In genomic region chr12:34451198-34451597, GRCm38 (mm10) we compare ENCODE assay signal across 9 mouse cellular contexts.
DNase-seq lines count a peak whose midpoint lies in the region; ATAC-seq lines count a peak whose summit lies in the region.
"Had no signal": no experiment of that assay in that cellular context is flagged by ENCODE, and none has a peak within 500 bp of the region (broad histone marks: within the 10 kb centered on the region; RNA-seq: fewer than 3 reads in every experiment).

No protein-coding gene starts in this region.

- WGBS in heart, embryonic 13.5 days, result 41% methylated on average over 2 of the region's 2 CpGs
- WGBS in heart, embryonic 12.5 days, result 46% methylated on average over 2 of the region's 2 CpGs

- no peak overlapping the region for H3K4me3 ChIP-seq in heart, embryonic 13.5 days
- H3K4me3 ChIP-seq in heart, embryonic 12.5 days, result no peak overlapping the region
- H3K4me3 ChIP-seq: liver, embryonic 13.5 days had no signal

- 0 out of 2 replicates have a peak overlapping the region, but pooled peaks have one; percentile 30 for H3K27ac ChIP-seq in heart, embryonic 13.5 days (replicated peaks)
- no peak overlapping the region for H3K27ac ChIP-seq in heart, embryonic 12.5 days (ENCODE audit: poor library complexity, severe bottlenecking)
- H3K27ac ChIP-seq: liver, embryonic 13.5 days had no signal

- ATAC-seq in heart, embryonic 13.5 days (ENCODE audit: extremely low read depth, insufficient number of reproducible peaks, low FRiP score, low TSS enrichment), result no peak
- no peak for ATAC-seq in heart, embryonic 12.5 days (ENCODE audit: insufficient number of reproducible peaks, low FRiP score)

- no peak overlapping the region for H3K9ac ChIP-seq in heart, embryonic 13.5 days
- no peak overlapping the region for H3K9ac ChIP-seq in heart, embryonic 12.5 days
- H3K9ac ChIP-seq: liver, embryonic 13.5 days had no signal

- no peak overlapping the region for H3K4me2 ChIP-seq in heart, embryonic 13.5 days
- no peak overlapping the region for H3K4me2 ChIP-seq in heart, embryonic 12.5 days
- H3K4me2 ChIP-seq: liver, embryonic 13.5 days had no signal

- DNase-seq in lung, postnatal 36 days, result peak; percentile 22
- DNase-seq in lung, postnatal 4 days, result no peak
- peak; percentile 38 for DNase-seq in adipocyte (ENCODE audit: low spot score)
- DNase-seq in retina, adult 2 months (ENCODE audit: low read depth, low spot score), result peak; percentile 26
- DNase-seq in gastrocnemius, postnatal 14 days, result no peak
- DNase-seq in adrenal gland, adult 18-20 months (ENCODE audit: low spot score in 2 of 2), result no peak
- DNase-seq: liver, embryonic 13.5 days had no signal

- intact Hi-C loops in gastrocnemius, postnatal 14 days (cut with DNase I; ENCODE audit: low total_unique reads), result loop anchor here (5.0 kb wide), 1 partner anchor 201 kb away; no protein-coding TSS in a partner anchor

- no peaks in the 10 kb centered on the region for H3K9me3 ChIP-seq in heart, embryonic 13.5 days
- H3K9me3 ChIP-seq in heart, embryonic 12.5 days (replicated peaks), result no peaks in the 10 kb centered on the region
- H3K9me3 ChIP-seq: liver, embryonic 13.5 days had no signal

- no peaks in the 10 kb centered on the region for H3K36me3 ChIP-seq in heart, embryonic 13.5 days
- H3K36me3 ChIP-seq in heart, embryonic 12.5 days, result no peaks in the 10 kb centered on the region
- H3K36me3 ChIP-seq: liver, embryonic 13.5 days had no signal

- peaks cover 34% of the 10 kb centered on the region for H3K4me1 ChIP-seq in heart, embryonic 13.5 days
- H3K4me1 ChIP-seq in heart, embryonic 12.5 days (replicated peaks), result peaks cover 9% of the 10 kb centered on the region
- H3K4me1 ChIP-seq: liver, embryonic 13.5 days had no signal

- no peaks in the 10 kb centered on the region for H3K27me3 ChIP-seq in heart, embryonic 13.5 days (replicated peaks)
- H3K27me3 ChIP-seq in heart, embryonic 12.5 days (replicated peaks), result no peaks in the 10 kb centered on the region
- H3K27me3 ChIP-seq: liver, embryonic 13.5 days had no signal

Comparison
In these comparisons a context has a peak if more than half of its experiments do, and no peak if none do; other contexts are left out.
1. DNase-seq: peak in lung, postnatal 36 days (single experiment), adipocyte (single experiment) and retina, adult 2 months (single experiment); none in lung, postnatal 4 days (0 of 2), gastrocnemius, postnatal 14 days (single experiment) and adrenal gland, adult 18-20 months (0 of 2).